Mouse (Mus musculus): ENCODE data around the gene Dnaic1.

DNA sequence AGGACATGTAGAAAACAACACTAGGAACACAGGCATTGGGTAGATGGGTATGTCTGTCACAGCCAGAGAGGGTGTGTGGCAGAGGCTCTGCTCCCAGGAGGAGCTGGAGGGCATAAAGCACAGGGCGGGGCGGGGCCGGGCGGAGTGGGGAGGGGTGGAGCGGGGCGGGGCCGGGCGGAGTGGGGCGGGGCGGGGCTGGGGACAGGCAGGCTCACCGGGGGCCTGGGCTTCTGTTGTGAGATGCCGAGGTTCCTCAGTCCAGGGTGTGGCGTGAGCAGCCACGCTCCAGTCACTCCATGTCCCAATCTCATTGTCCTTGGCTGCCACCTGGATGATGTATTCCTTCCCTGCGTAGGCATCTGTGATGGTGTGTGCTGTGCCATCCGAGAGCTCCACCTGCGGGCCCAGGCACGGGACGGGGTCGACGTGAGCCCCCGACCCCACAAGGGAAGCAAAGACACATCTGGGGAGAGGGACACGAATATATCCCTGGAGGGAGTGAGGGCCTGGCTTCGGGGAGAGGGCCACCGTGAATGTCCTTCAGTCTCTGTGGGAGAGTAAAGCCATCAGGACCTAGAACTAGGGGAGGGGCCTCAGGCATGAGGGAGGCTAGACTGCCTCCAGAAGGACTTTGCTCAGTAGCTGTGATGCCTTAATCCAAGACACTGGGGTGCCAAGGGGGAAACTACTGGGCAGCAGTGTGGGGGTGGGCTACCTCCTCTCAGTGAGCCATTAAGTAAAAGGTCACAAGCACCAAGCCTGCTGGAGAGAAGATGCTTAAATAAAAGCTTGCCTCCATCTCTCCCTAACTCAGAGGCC, 89.2 kb downstream of the Dnaic1 start:
- no peak for TF ChIP-seq ZNF384 (IDR thresholded peaks at IDR 0.05; ENCODE audit: low read depth, low read length)
- TF ChIP-seq ZC3H11A (IDR thresholded peaks at IDR 0.05; ENCODE audit: borderline replicate concordance, low read depth, low read length), result no peak
- TF ChIP-seq HCFC1 (IDR thresholded peaks at IDR 0.05; ENCODE audit: borderline replicate concordance, insufficient read depth, low read length), result no peak
- no peak for TF ChIP-seq MAFK (IDR thresholded peaks at IDR 0.05; ENCODE audit: insufficient read depth, low read depth, low read length)
- TF ChIP-seq CHD2 (IDR thresholded peaks at IDR 0.05; ENCODE audit: low read depth, low read length), result no peak
